Mouse (Mus musculus): ENCODE data around the gene March6. TPM values are rescaled to one million over a fixed set of nuclear protein-coding genes. Genes with fewer than 3 reads are reported as not detected.

March6 gene
- 68.3 and 86.6 TPM in 2 replicates for polyA plus RNA-seq (2014; fragmentation: Nextera tagmentation; extraction: Ambion mirVana)

DNA sequence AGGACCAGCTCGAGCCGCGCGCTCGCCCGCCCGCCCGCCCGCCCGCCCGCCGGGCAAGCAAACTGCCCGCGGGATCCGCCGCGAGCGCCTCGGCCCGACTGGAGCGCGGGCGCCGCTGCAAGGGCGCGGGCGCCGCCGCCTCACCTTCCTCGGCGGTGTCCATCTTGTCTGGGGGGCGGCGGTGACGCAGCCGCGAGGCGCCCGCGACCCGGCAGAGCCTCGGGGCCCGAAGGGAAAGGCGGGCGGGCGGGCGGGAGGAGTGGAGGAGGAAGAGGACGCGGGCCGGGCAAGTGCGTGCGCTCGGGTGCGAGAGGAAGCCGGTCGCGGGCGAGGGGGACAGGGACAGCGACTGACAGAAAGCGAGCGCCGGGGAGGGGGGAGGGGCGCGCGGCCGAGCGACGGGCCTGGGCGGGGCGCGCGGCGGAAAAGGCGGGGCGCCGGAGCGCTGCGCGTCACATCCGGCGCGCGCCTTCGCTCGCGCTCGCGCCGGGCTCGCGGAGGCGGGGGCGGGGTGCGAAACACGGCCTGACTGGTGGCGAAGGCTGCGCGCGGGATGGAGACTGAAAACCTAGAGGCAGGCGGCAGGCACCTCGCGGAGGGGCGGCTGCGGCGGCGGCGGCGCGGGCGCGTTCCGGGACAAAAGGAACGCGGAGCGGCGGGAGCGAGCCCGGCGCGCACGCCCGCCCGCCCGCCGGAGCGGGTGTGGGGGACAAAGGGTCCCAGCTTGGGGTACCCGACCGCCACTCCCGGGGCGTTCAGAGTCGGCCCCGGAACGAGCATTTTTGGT lies at the start of gene March6:
TSS of gene March6 (minus strand) at position 395 of the 787 bp plus-strand sequence.
- peak within 1 kb of the TSS; percentile 70 for H3K4me2 ChIP-seq (ENCODE audit: low read length)
- H3K9ac ChIP-seq (ENCODE audit: low read length): peak within 1 kb of the TSS; percentile 92
- peak within 1 kb of the TSS; percentile 69 for H3K4me3 ChIP-seq (ENCODE audit: low read depth, low read length)
- H3K27ac ChIP-seq (ENCODE audit: low read depth, low read length): peak within 1 kb of the TSS; percentile 98
- H3K4me1 ChIP-seq (ENCODE audit: control insufficient read depth, insufficient read depth, low read length): peaks cover 9% of the 10 kb centered on the region
- ATAC-seq: peak; percentile 95
- peak; percentile 97 for DNase-seq (ENCODE audit: low spot score)
- no peaks in the 10 kb centered on the region for H3K9me3 ChIP-seq (replicated peaks; ENCODE audit: control insufficient read depth, low read length)
- under 1% methylated on average over 58 of the region's 132 CpGs for WGBS
- no peaks in the 10 kb centered on the region for H3K27me3 ChIP-seq (replicated peaks; ENCODE audit: control insufficient read depth, insufficient read depth, low read length)
- H3K36me3 ChIP-seq (ENCODE audit: control insufficient read depth, insufficient read depth, low read length): no peaks in the 10 kb centered on the region

- no peak overlapping the region for H3K4me2 ChIP-seq (ENCODE audit: low read length)
- no peak overlapping the region for H3K4me3 ChIP-seq (ENCODE audit: low read depth, low read length)
- H3K27ac ChIP-seq (ENCODE audit: low read depth, low read length): no peak overlapping the region
- no peak overlapping the region for H3K9ac ChIP-seq (ENCODE audit: low read length)
- no peak for ATAC-seq
- 81% methylated on average over 5 of the region's 5 CpGs for WGBS
- H3K36me3 ChIP-seq (ENCODE audit: control insufficient read depth, insufficient read depth, low read length): no peaks in the 10 kb centered on the region
- no peaks in the 10 kb centered on the region for H3K9me3 ChIP-seq (replicated peaks; ENCODE audit: control insufficient read depth, low read length)
- no peak for DNase-seq (ENCODE audit: low spot score)
- H3K4me1 ChIP-seq (ENCODE audit: control insufficient read depth, insufficient read depth, low read length): no peaks in the 10 kb centered on the region
- H3K27me3 ChIP-seq (replicated peaks; ENCODE audit: control insufficient read depth, insufficient read depth, low read length): no peaks in the 10 kb centered on the region
Measured at GRCm38 (mm10) chr15:31576076-31576475, 45.2 kb upstream of the March6 start.

DNA sequence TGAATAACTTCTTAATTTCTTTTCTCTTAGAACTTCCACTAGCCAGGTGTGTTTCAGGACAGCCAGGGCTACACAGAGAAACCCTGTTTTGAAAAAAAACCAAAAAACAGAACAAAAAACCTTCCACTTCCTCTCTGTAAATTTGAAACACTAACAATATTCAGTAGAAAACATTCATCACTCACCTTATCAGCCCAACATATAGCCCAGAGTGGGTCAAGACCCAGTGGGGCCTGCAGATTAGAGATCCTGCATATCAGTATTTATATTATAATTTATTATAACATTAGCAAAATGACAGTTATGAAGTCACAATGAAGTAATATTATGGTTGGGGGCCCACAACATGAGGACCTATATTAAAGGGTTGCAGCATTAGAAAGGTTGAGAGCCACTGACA lies 42.8 kb upstream of the March6 start:
- no peak for ATAC-seq

DNA sequence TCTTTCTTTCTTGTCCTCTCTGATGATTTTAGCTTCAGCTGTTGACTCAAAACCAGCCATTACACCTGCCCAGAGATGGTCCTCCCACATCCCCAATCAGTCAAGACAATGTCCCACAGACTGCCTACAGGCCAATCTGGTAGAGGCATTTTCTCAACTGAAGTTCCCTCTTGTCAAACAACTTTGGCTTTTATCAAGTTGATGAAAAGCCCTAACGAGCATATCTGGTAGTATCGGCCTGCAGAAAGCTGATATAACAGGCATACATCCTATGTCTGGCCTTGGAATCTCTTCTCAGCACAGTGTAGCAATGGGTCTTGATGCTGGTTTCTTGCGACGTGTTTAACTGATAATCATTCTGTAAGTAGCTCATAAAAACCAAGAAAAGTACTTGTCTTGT lies 42.4 kb upstream of the March6 start:
- DNase-seq (ENCODE audit: low spot score): no peak
- Histone ChIP-seq H3K27ac (ENCODE audit: low read depth, low read length) (no peak overlapping the region), H3K4me1 (ENCODE audit: control insufficient read depth, insufficient read depth, low read length) (no peaks in the 10 kb centered on the region), H3K36me3 (ENCODE audit: control insufficient read depth, insufficient read depth, low read length) (no peaks in the 10 kb centered on the region), H3K9ac (ENCODE audit: low read length) (no peak overlapping the region), H3K4me3 (ENCODE audit: low read depth, low read length) (no peak overlapping the region), H3K4me2 (ENCODE audit: low read length) (no peak overlapping the region), H3K9me3 (replicated peaks; ENCODE audit: control insufficient read depth, low read length) (no peaks in the 10 kb centered on the region), H3K27me3 (replicated peaks; ENCODE audit: control insufficient read depth, insufficient read depth, low read length) (no peaks in the 10 kb centered on the region)
- 82% methylated on average over 4 of the region's 4 CpGs for WGBS
- no peak for ATAC-seq

More for the DNA sequence above, 42.8 kb upstream of the March6 start:
- Histone ChIP-seq H3K9ac (ENCODE audit: low read length) (no peak overlapping the region), H3K27me3 (replicated peaks; ENCODE audit: control insufficient read depth, insufficient read depth, low read length) (no peaks in the 10 kb centered on the region), H3K4me3 (ENCODE audit: low read depth, low read length) (no peak overlapping the region), H3K9me3 (replicated peaks; ENCODE audit: control insufficient read depth, low read length) (no peaks in the 10 kb centered on the region), H3K36me3 (ENCODE audit: control insufficient read depth, insufficient read depth, low read length) (no peaks in the 10 kb centered on the region), H3K4me2 (ENCODE audit: low read length) (no peak overlapping the region), H3K4me1 (ENCODE audit: control insufficient read depth, insufficient read depth, low read length) (no peaks in the 10 kb centered on the region), H3K27ac (ENCODE audit: low read depth, low read length) (no peak overlapping the region)
- no peak for DNase-seq (ENCODE audit: low spot score)

GRCm38 (mm10) chr15:31571906-31572722 lies 41.3 kb upstream of the March6 start:
- Histone ChIP-seq H3K9ac (ENCODE audit: low read length) (no peak overlapping the region), H3K27me3 (replicated peaks; ENCODE audit: control insufficient read depth, insufficient read depth, low read length) (no peaks in the 10 kb centered on the region), H3K4me3 (ENCODE audit: low read depth, low read length) (no peak overlapping the region), H3K4me2 (ENCODE audit: low read length) (no peak overlapping the region), H3K36me3 (ENCODE audit: control insufficient read depth, insufficient read depth, low read length) (no peaks in the 10 kb centered on the region), H3K27ac (ENCODE audit: low read depth, low read length) (no peak overlapping the region), H3K4me1 (ENCODE audit: control insufficient read depth, insufficient read depth, low read length) (no peaks in the 10 kb centered on the region), H3K9me3 (replicated peaks; ENCODE audit: control insufficient read depth, low read length) (no peaks in the 10 kb centered on the region)
- no peak for ATAC-seq
- DNase-seq (ENCODE audit: low spot score): no peak
- WGBS: 89% methylated on average over 16 of the region's 16 CpGs

- 91% methylated on average over 8 of the region's 8 CpGs for WGBS
- Histone ChIP-seq H3K4me3 (ENCODE audit: low read depth, low read length) (no peak overlapping the region), H3K27ac (ENCODE audit: low read depth, low read length) (no peak overlapping the region), H3K4me1 (ENCODE audit: control insufficient read depth, insufficient read depth, low read length) (no peaks in the 10 kb centered on the region), H3K36me3 (ENCODE audit: control insufficient read depth, insufficient read depth, low read length) (no peaks in the 10 kb centered on the region), H3K9ac (ENCODE audit: low read length) (no peak overlapping the region), H3K4me2 (ENCODE audit: low read length) (no peak overlapping the region), H3K27me3 (replicated peaks; ENCODE audit: control insufficient read depth, insufficient read depth, low read length) (no peaks in the 10 kb centered on the region), H3K9me3 (replicated peaks; ENCODE audit: control insufficient read depth, low read length) (no peaks in the 10 kb centered on the region)
- no peak for ATAC-seq
- DNase-seq (ENCODE audit: low spot score): no peak
Measured at GRCm38 (mm10) chr15:31570959-31571358, 40.1 kb upstream of the March6 start.

GRCm38 (mm10) chr15:31569325-31570022 lies 38.6 kb upstream of the March6 start:
- no peak for ATAC-seq
- Histone ChIP-seq H3K4me2 (ENCODE audit: low read length) (no peak overlapping the region), H3K27ac (ENCODE audit: low read depth, low read length) (no peak overlapping the region), H3K9ac (ENCODE audit: low read length) (no peak overlapping the region), H3K27me3 (replicated peaks; ENCODE audit: control insufficient read depth, insufficient read depth, low read length) (no peaks in the 10 kb centered on the region), H3K36me3 (ENCODE audit: control insufficient read depth, insufficient read depth, low read length) (no peaks in the 10 kb centered on the region), H3K4me3 (ENCODE audit: low read depth, low read length) (no peak overlapping the region), H3K9me3 (replicated peaks; ENCODE audit: control insufficient read depth, low read length) (no peaks in the 10 kb centered on the region), H3K4me1 (ENCODE audit: control insufficient read depth, insufficient read depth, low read length) (no peaks in the 10 kb centered on the region)
- whole genome bisulfite sequencing: 72% methylated on average over 9 of the region's 9 CpGs
- no peak for DNase-seq (ENCODE audit: low spot score)

- no peak for DNase-seq (ENCODE audit: low spot score)
- no peaks in the 10 kb centered on the region for H3K36me3 ChIP-seq (ENCODE audit: control insufficient read depth, insufficient read depth, low read length)
- no peaks in the 10 kb centered on the region for H3K9me3 ChIP-seq (replicated peaks; ENCODE audit: control insufficient read depth, low read length)
- no peaks in the 10 kb centered on the region for H3K4me1 ChIP-seq (ENCODE audit: control insufficient read depth, insufficient read depth, low read length)
- ATAC-seq: no peak
- no peak overlapping the region for H3K27ac ChIP-seq (ENCODE audit: low read depth, low read length)
- no peak overlapping the region for H3K4me2 ChIP-seq (ENCODE audit: low read length)
- H3K27me3 ChIP-seq (replicated peaks; ENCODE audit: control insufficient read depth, insufficient read depth, low read length): no peaks in the 10 kb centered on the region
- H3K4me3 ChIP-seq (ENCODE audit: low read depth, low read length): no peak overlapping the region
- H3K9ac ChIP-seq (ENCODE audit: low read length): no peak overlapping the region
- WGBS: 26% methylated on average over 12 of the region's 12 CpGs
Measured at GRCm38 (mm10) chr15:31568581-31568996, 37.7 kb upstream of the March6 start.

Data from forebrain, embryonic 14.5 days (tissue).